ENCODE assay signal across 29 mouse cellular contexts in genomic region chr11:66946521-66946920, GRCm38 (mm10). TPM values are rescaled to one million over a fixed set of nuclear protein-coding genes. Genes with fewer than 3 reads are reported as not detected.
A peak's percentile ranks its signal among the peaks of the same experiment; 100 is the strongest.
DNase-seq lines count a peak whose midpoint lies in the region; ATAC-seq and TF ChIP-seq lines count a peak whose summit lies in the region.
"Had no signal": no experiment of that assay in that cellular context is flagged by ENCODE, and none has a peak within 500 bp of the region (broad histone marks: within the 10 kb centered on the region; RNA-seq: fewer than 3 reads in every experiment).

No protein-coding gene starts in this region.

- 0 out of 2 replicates have a peak overlapping the region, but pooled peaks have one; percentile 27 for H3K27ac ChIP-seq in lung, embryonic 15.5 days
- H3K27ac ChIP-seq in intestine, embryonic 15.5 days: no peak overlapping the region
- H3K27ac ChIP-seq in stomach, embryonic 14.5 days (ENCODE audit: low read length): no peak overlapping the region
- H3K27ac ChIP-seq in stomach, postnatal 0 days (replicated peaks): peak overlapping the region; percentile 78
- H3K27ac ChIP-seq: embryonic facial prominence, embryonic 10.5 days; embryonic facial prominence, embryonic 13.5 days; forebrain, embryonic 12.5 days; forebrain, embryonic 15.5 days; heart, embryonic 15.5 days; hindbrain, embryonic 12.5 days; hindbrain, embryonic 15.5 days had no signal

- no peaks in the 10 kb centered on the region for H3K36me3 ChIP-seq in lung, embryonic 15.5 days
- H3K36me3 ChIP-seq in intestine, embryonic 15.5 days: no peaks in the 10 kb centered on the region
- no peaks in the 10 kb centered on the region for H3K36me3 ChIP-seq in stomach, embryonic 14.5 days (ENCODE audit: control insufficient read depth, insufficient read depth, low read length)
- no peaks in the 10 kb centered on the region for H3K36me3 ChIP-seq in stomach, postnatal 0 days (ENCODE audit: control insufficient read depth, insufficient read depth, low read length)
- H3K36me3 ChIP-seq: embryonic facial prominence, embryonic 10.5 days; embryonic facial prominence, embryonic 13.5 days; forebrain, embryonic 12.5 days; forebrain, embryonic 15.5 days; heart, embryonic 12.5 days; heart, embryonic 15.5 days; hindbrain, embryonic 12.5 days; hindbrain, embryonic 15.5 days had no signal

- H3K9ac ChIP-seq in lung, embryonic 15.5 days: no peak overlapping the region
- no peak overlapping the region for H3K9ac ChIP-seq in intestine, embryonic 15.5 days
- no peak overlapping the region for H3K9ac ChIP-seq in stomach, embryonic 14.5 days (replicated peaks; ENCODE audit: low read depth, low read length)
- H3K9ac ChIP-seq in stomach, postnatal 0 days (ENCODE audit: low read length): 0 out of 2 replicates have a peak overlapping the region, but pooled peaks have one; percentile 13
- H3K9ac ChIP-seq: embryonic facial prominence, embryonic 13.5 days; forebrain, embryonic 12.5 days; forebrain, embryonic 15.5 days; heart, embryonic 12.5 days; heart, embryonic 15.5 days; hindbrain, embryonic 12.5 days; hindbrain, embryonic 15.5 days had no signal

- no peaks in the 10 kb centered on the region for H3K4me1 ChIP-seq in lung, embryonic 15.5 days
- no peaks in the 10 kb centered on the region for H3K4me1 ChIP-seq in lung, adult 2 months (ENCODE audit: control insufficient read depth, insufficient read depth, low read length)
- no peaks in the 10 kb centered on the region for H3K4me1 ChIP-seq in intestine, embryonic 15.5 days (replicated peaks)
- H3K4me1 ChIP-seq in stomach, embryonic 14.5 days (ENCODE audit: control insufficient read depth, insufficient read depth, low read length): no peaks in the 10 kb centered on the region
- H3K4me1 ChIP-seq in stomach, postnatal 0 days (replicated peaks; ENCODE audit: control insufficient read depth, insufficient read depth): no peaks in the 10 kb centered on the region
- H3K4me1 ChIP-seq: embryonic facial prominence, embryonic 10.5 days; embryonic facial prominence, embryonic 13.5 days; forebrain, embryonic 12.5 days; forebrain, embryonic 15.5 days; heart, embryonic 12.5 days; heart, embryonic 15.5 days; hindbrain, embryonic 12.5 days; hindbrain, embryonic 15.5 days had no signal

- no peak overlapping the region for H3K4me3 ChIP-seq in lung, embryonic 15.5 days
- H3K4me3 ChIP-seq in lung, adult 2 months (replicated peaks; ENCODE audit: extremely low read depth, low read depth, low read length): no peak overlapping the region
- H3K4me3 ChIP-seq in intestine, embryonic 15.5 days (replicated peaks): no peak overlapping the region
- H3K4me3 ChIP-seq in stomach, embryonic 14.5 days (ENCODE audit: low read depth, low read length): no peak overlapping the region
- H3K4me3 ChIP-seq in stomach, postnatal 0 days (ENCODE audit: low read depth, low read length): no peak overlapping the region
- H3K4me3 ChIP-seq: embryonic facial prominence, embryonic 10.5 days; embryonic facial prominence, embryonic 13.5 days; erythroblast, embryonic 14.5 days; forebrain, embryonic 12.5 days; forebrain, embryonic 15.5 days; heart, embryonic 12.5 days; heart, embryonic 15.5 days; hindbrain, embryonic 12.5 days; hindbrain, embryonic 15.5 days had no signal

- no peaks in the 10 kb centered on the region for H3K27me3 ChIP-seq in lung, embryonic 15.5 days
- no peaks in the 10 kb centered on the region for H3K27me3 ChIP-seq in intestine, embryonic 15.5 days (replicated peaks)
- no peaks in the 10 kb centered on the region for H3K27me3 ChIP-seq in stomach, embryonic 14.5 days (ENCODE audit: control insufficient read depth, insufficient read depth, low read length)
- no peaks in the 10 kb centered on the region for H3K27me3 ChIP-seq in stomach, postnatal 0 days (ENCODE audit: control insufficient read depth, insufficient read depth, low read length)
- H3K27me3 ChIP-seq: embryonic facial prominence, embryonic 13.5 days; forebrain, embryonic 12.5 days; forebrain, embryonic 15.5 days; heart, embryonic 12.5 days; heart, embryonic 15.5 days; hindbrain, embryonic 12.5 days; hindbrain, embryonic 15.5 days had no signal

- TF ChIP-seq POLR2A in lung, adult 2 months (IDR thresholded peaks at IDR 0.05; ENCODE audit: borderline replicate concordance, extremely low read depth, low read depth, low read length): no peak

- no peaks in the 10 kb centered on the region for H3K9me3 ChIP-seq in lung, embryonic 15.5 days
- no peaks in the 10 kb centered on the region for H3K9me3 ChIP-seq in intestine, embryonic 15.5 days
- no peaks in the 10 kb centered on the region for H3K9me3 ChIP-seq in stomach, embryonic 14.5 days (ENCODE audit: control insufficient read depth, low read depth, low read length)
- H3K9me3 ChIP-seq in stomach, postnatal 0 days (ENCODE audit: control insufficient read depth, low read length): no peaks in the 10 kb centered on the region
- H3K9me3 ChIP-seq: embryonic facial prominence, embryonic 10.5 days; embryonic facial prominence, embryonic 13.5 days; forebrain, embryonic 12.5 days; forebrain, embryonic 15.5 days; heart, embryonic 12.5 days; heart, embryonic 15.5 days; hindbrain, embryonic 12.5 days; hindbrain, embryonic 15.5 days had no signal

- no peak for TF ChIP-seq CTCF in lung, adult 2 months (IDR thresholded peaks at IDR 0.05; ENCODE audit: insufficient read depth, low read length)
- peak; percentile 36 for TF ChIP-seq CTCF in stomach, postnatal 0 days (IDR thresholded peaks at IDR 0.05; ENCODE audit: low read depth)

- no peak for TF ChIP-seq EP300 in stomach, postnatal 0 days (optimal IDR thresholded peaks at IDR 0.05)

- ATAC-seq in lung, embryonic 15.5 days (ENCODE audit: borderline replicate concordance, extremely low read depth, low FRiP score, low TSS enrichment): no peak
- ATAC-seq in intestine, embryonic 15.5 days: peak; percentile 53; the same call in 1 of the 2 replicates
- peak; percentile 37; the same call in 1 of the 2 replicates for ATAC-seq in stomach, embryonic 14.5 days (ENCODE audit: insufficient number of reproducible peaks, insufficient read depth, low FRiP score, low read depth)
- ATAC-seq in stomach, postnatal 0 days (ENCODE audit: low FRiP score, low TSS enrichment): peak; percentile 77
- ATAC-seq: activated CD4-positive, CD25-positive, alpha-beta regulatory T cell, adult 4 months; forebrain, embryonic 15.5 days had no signal

- no peak overlapping the region; the same call in 1 of the 2 replicates for H3K4me2 ChIP-seq in lung, embryonic 15.5 days
- no peak overlapping the region for H3K4me2 ChIP-seq in intestine, embryonic 15.5 days (replicated peaks)
- H3K4me2 ChIP-seq in stomach, embryonic 14.5 days (replicated peaks; ENCODE audit: low read depth, low read length): no peak overlapping the region
- no peak overlapping the region for H3K4me2 ChIP-seq in stomach, postnatal 0 days (replicated peaks; ENCODE audit: low read depth)
- H3K4me2 ChIP-seq: embryonic facial prominence, embryonic 13.5 days; forebrain, embryonic 12.5 days; forebrain, embryonic 15.5 days; heart, embryonic 12.5 days; heart, embryonic 15.5 days; hindbrain, embryonic 12.5 days; hindbrain, embryonic 15.5 days had no signal

- DNase-seq in lung, adult 2 months: no peak
- no peak for DNase-seq in stomach, postnatal 0 days (ENCODE audit: low spot score)
- DNase-seq in thymus, adult 18-20 months: no peak
- DNase-seq in MN1 (ENCODE audit: low spot score): no peak
- DNase-seq: adrenal gland, adult 8-10 months; adrenal gland, postnatal 25 days; B cell, adult 2 months; cerebellum, adult 11-12 months; cerebellum, adult 8-10 months; cerebellum, postnatal 10 days; cerebellum, postnatal 36 days; embryo, embryonic 11 days; gastrocnemius, postnatal 25 days; heart, adult 18-20 months; heart, postnatal 14 days had no signal

- WGBS in lung, embryonic 15.5 days: 48% methylated on average over 6 of the region's 6 CpGs
- 61% methylated on average over 6 of the region's 6 CpGs for WGBS in lung, adult 2 months
- WGBS in intestine, embryonic 15.5 days: 53% methylated on average over 6 of the region's 6 CpGs
- 51% methylated on average over 6 of the region's 6 CpGs for WGBS in stomach, embryonic 14.5 days
- WGBS in stomach, postnatal 0 days: 48% methylated on average over 6 of the region's 6 CpGs

RNA-seq across cellular contexts. Expression of gene Tmem238l, which starts 9.9 kb away (rescaled TPM):
- not detected in 2 replicates for polyA plus RNA-seq in lung, embryonic 15.5 days (2015; fragmentation: Nextera tagmentation; extraction: Ambion mirVana)
- 0.14 and 0.27 TPM in 2 replicates for polyA plus RNA-seq in lung, adult 2 months (2012; rRNA removed)
- 1.2 and 1.9 TPM in 2 replicates for polyA plus RNA-seq in intestine, embryonic 15.5 days (2015; fragmentation: Nextera tagmentation; extraction: Ambion mirVana)
- polyA plus RNA-seq in stomach, embryonic 14.5 days (2014; fragmentation: Nextera tagmentation; extraction: Ambion mirVana): 0.45 and 0.55 TPM in 2 replicates
- polyA plus RNA-seq in stomach, postnatal 0 days (2015; fragmentation: Nextera tagmentation; extraction: Ambion mirVana): 21.4 and 24.8 TPM in 2 replicates
- polyA plus RNA-seq: activated CD4-positive, CD25-positive, alpha-beta regulatory T cell, adult 4 months; cortical plate, adult 2 months; embryonic facial prominence, embryonic 10.5 days; embryonic facial prominence, embryonic 13.5 days; erythroblast, embryonic 14.5 days; forebrain, embryonic 12.5 days; forebrain, embryonic 15.5 days; heart, embryonic 12.5 days; hindbrain, embryonic 12.5 days; hindbrain, embryonic 15.5 days had no signal

RNA-seq across cellular contexts. Expression of gene Pirt, which starts 34.7 kb away (rescaled TPM):
- polyA plus RNA-seq in lung, embryonic 15.5 days (2015; fragmentation: Nextera tagmentation; extraction: Ambion mirVana): 0.73 and 1.3 TPM in 2 replicates
- polyA plus RNA-seq in lung, adult 2 months (2012; rRNA removed): 0.07 and 0.10 TPM in 2 replicates
- 5.7 and 6.4 TPM in 2 replicates for polyA plus RNA-seq in intestine, embryonic 15.5 days (2015; fragmentation: Nextera tagmentation; extraction: Ambion mirVana)
- 4.5 and 6.4 TPM in 2 replicates for polyA plus RNA-seq in stomach, embryonic 14.5 days (2014; fragmentation: Nextera tagmentation; extraction: Ambion mirVana)
- 5.6 and 6.0 TPM in 2 replicates for polyA plus RNA-seq in stomach, postnatal 0 days (2015; fragmentation: Nextera tagmentation; extraction: Ambion mirVana)
- polyA plus RNA-seq: activated CD4-positive, CD25-positive, alpha-beta regulatory T cell, adult 4 months; forebrain, embryonic 15.5 days had no signal

Comparison
In these comparisons a context has a peak if more than half of its experiments do, and no peak if none do; other contexts are left out.
1. H3K27ac ChIP-seq: peak in lung, embryonic 15.5 days (single experiment) and stomach, postnatal 0 days (single experiment); none in intestine, embryonic 15.5 days (single experiment) and stomach, embryonic 14.5 days (single experiment).